In genomic region chr4:56070664-56071334, GRCm38 (mm10) we compare ENCODE assay signal across 8 mouse cellular contexts.
DNase-seq lines count a peak whose midpoint lies in the region; ATAC-seq lines count a peak whose summit lies in the region.

No protein-coding gene starts in this region.

- no peak overlapping the region for H3K4me3 ChIP-seq in forebrain, embryonic 12.5 days (replicated peaks)

- intact Hi-C loops in heart, postnatal 25 days (cut with DNase I): no loop called here
- intact Hi-C loops in left cerebral cortex, postnatal 4 days (cut with DNase I): no loop called here

- H3K9me3 ChIP-seq in forebrain, embryonic 12.5 days: no peaks in the 10 kb centered on the region

- H3K27ac ChIP-seq in forebrain, embryonic 12.5 days: no peak overlapping the region

- peak; percentile 7 for DNase-seq in adrenal gland, adult 2 months
- DNase-seq in adrenal gland, adult 18-20 months (ENCODE audit: low spot score in 2 of 2): no peak
- DNase-seq in right cerebral cortex, adult 18-20 months: peak; percentile 30
- no peak for DNase-seq in right cerebral cortex, postnatal 25 days
- peak; percentile 34 for DNase-seq in heart, postnatal 25 days (ENCODE audit: low spot score)
- DNase-seq in left cerebral cortex, postnatal 4 days: peak; percentile 41
- peak; percentile 53 for DNase-seq in telencephalon, adult 2 months (ENCODE audit: low read depth, low spot score)

- no peaks in the 10 kb centered on the region for H3K27me3 ChIP-seq in forebrain, embryonic 12.5 days

- no peak overlapping the region for H3K4me2 ChIP-seq in forebrain, embryonic 12.5 days

- H3K36me3 ChIP-seq in forebrain, embryonic 12.5 days (replicated peaks): no peaks in the 10 kb centered on the region

- H3K4me1 ChIP-seq in forebrain, embryonic 12.5 days: no peaks in the 10 kb centered on the region

- no peak overlapping the region for H3K9ac ChIP-seq in forebrain, embryonic 12.5 days

- WGBS in forebrain, embryonic 12.5 days: 95% methylated on average over 6 of the region's 6 CpGs

- no peak for ATAC-seq in forebrain, embryonic 12.5 days (ENCODE audit: low FRiP score)

Comparison
In these comparisons a context has a peak if more than half of its experiments do, and no peak if none do; other contexts are left out.
1. DNase-seq: peak in adrenal gland, adult 2 months (single experiment), right cerebral cortex, adult 18-20 months (single experiment), heart, postnatal 25 days (single experiment), left cerebral cortex, postnatal 4 days (single experiment) and telencephalon, adult 2 months (single experiment); none in adrenal gland, adult 18-20 months (0 of 2) and right cerebral cortex, postnatal 25 days (single experiment).